Mouse (Mus musculus) ES-E14 (cell line): ENCODE results near the gene Lrrc23. TPM values are rescaled to one million over a fixed set of nuclear protein-coding genes. Genes with fewer than 3 reads are reported as not detected.
A peak's percentile ranks its signal among the peaks of the same experiment; 100 is the strongest.

Experiments
- DNase-seq: peaks from one replicate; pipeline ENCODE4 v3.0.0-alpha.2; 2013; ENCODE audit warnings: low read depth, low spot score
- H3K27ac ChIP-seq: 2 replicates; pipeline ENCODE4 v1.5.1; 2012; ENCODE audit warnings: low read depth, mild to moderate bottlenecking, low read length, moderate library complexity, mixed read lengths; ENCODE audit not compliant: poor library complexity, insufficient read depth, severe bottlenecking
- H3K36me3 ChIP-seq: 2 replicates; pipeline ENCODE4 v1.6.1; 2012; ENCODE audit warnings: mild to moderate bottlenecking, low read length, moderate library complexity, mixed read lengths; ENCODE audit not compliant: control insufficient read depth, poor library complexity, insufficient read depth, severe bottlenecking
- H3K4me1 ChIP-seq, 2 experiments: fragments of 150-350 bp in 1 of 2; sonication (generic) in 1 of 2; 2 replicates each; pipeline ENCODE4 v1.6.1; 2012; ENCODE audit warnings: low read length in 2 of 2, mild to moderate bottlenecking in 1 of 2, mixed read lengths in 1 of 2; ENCODE audit not compliant: control insufficient read depth in 2 of 2, insufficient read depth in 2 of 2, poor library complexity in 1 of 2
- H3K4me3 ChIP-seq, 2 experiments: fragments of 150-350 bp in 1 of 2; sonication (generic) in 1 of 2; 2 replicates each; pipeline ENCODE4 v1.5.1; 2012; ENCODE audit warnings: low read length in 2 of 2, low read depth in 1 of 2, mild to moderate bottlenecking in 1 of 2, mixed read lengths in 1 of 2; ENCODE audit not compliant: insufficient read depth in 1 of 2, poor library complexity in 1 of 2, severe bottlenecking in 1 of 2
- H3K9ac ChIP-seq: 2 replicates; pipeline ENCODE4 v1.6.1; 2012; ENCODE audit warnings: low read depth, mild to moderate bottlenecking, low read length, mixed read lengths; ENCODE audit not compliant: poor library complexity, insufficient read depth, severe bottlenecking
- H3K9me3 ChIP-seq: fragments of 150-350 bp; sonication (generic); 2 replicates; pipeline ENCODE4 v1.6.1; 2012; ENCODE audit warnings: low read depth, mild to moderate bottlenecking, low read length; ENCODE audit not compliant: control insufficient read depth, insufficient read depth
- CHD2 ChIP-seq: IDR thresholded peaks from 2 replicates; pipeline ENCODE4 v1.6.1; 2014; ENCODE audit warnings: mild to moderate bottlenecking, low read depth, low read length, inconsistent platforms
- HCFC1 ChIP-seq: IDR thresholded peaks from 2 replicates; pipeline ENCODE4 v1.6.1; 2012; ENCODE audit warnings: low read length, inconsistent platforms, borderline replicate concordance; ENCODE audit not compliant: insufficient read depth
- MAFK ChIP-seq: IDR thresholded peaks from 2 replicates; pipeline ENCODE4 v1.6.1; 2014; ENCODE audit warnings: mild to moderate bottlenecking, low read depth, low read length, inconsistent platforms; ENCODE audit not compliant: insufficient read depth
- ZC3H11A ChIP-seq: IDR thresholded peaks from 2 replicates; pipeline ENCODE4 v1.6.1; 2012; ENCODE audit warnings: low read depth, mild to moderate bottlenecking, inconsistent platforms, low read length, borderline replicate concordance
- ZNF384 ChIP-seq: IDR thresholded peaks from 2 replicates; pipeline ENCODE4 v1.6.1; 2012; ENCODE audit warnings: low read depth, low read length, inconsistent platforms
- in situ Hi-C, 2 experiments: fragments of 600-800 bp; cut with MboI; formaldehyde crosslinking; loops; one replicate each; pipeline ENCODE4 v1.15.1; 2025; ENCODE audit warnings: low sequenced_read_pairs in 2 of 2, inconsistent platforms in 1 of 2; ENCODE audit not compliant: unreplicated experiment in 2 of 2
- total RNA-seq: library from RNA; depleted of rRNA; stranded (reverse); fragments of 300-350 nt; gene quantifications from 2 replicates; pipeline ENCODE4 v1.2.3, GENCODE M21; 2012; rRNA removed

The Lrrc23 gene
- 0.37 TPM in 1 of 2 replicates, not detected in the other for total RNA-seq

DNA sequence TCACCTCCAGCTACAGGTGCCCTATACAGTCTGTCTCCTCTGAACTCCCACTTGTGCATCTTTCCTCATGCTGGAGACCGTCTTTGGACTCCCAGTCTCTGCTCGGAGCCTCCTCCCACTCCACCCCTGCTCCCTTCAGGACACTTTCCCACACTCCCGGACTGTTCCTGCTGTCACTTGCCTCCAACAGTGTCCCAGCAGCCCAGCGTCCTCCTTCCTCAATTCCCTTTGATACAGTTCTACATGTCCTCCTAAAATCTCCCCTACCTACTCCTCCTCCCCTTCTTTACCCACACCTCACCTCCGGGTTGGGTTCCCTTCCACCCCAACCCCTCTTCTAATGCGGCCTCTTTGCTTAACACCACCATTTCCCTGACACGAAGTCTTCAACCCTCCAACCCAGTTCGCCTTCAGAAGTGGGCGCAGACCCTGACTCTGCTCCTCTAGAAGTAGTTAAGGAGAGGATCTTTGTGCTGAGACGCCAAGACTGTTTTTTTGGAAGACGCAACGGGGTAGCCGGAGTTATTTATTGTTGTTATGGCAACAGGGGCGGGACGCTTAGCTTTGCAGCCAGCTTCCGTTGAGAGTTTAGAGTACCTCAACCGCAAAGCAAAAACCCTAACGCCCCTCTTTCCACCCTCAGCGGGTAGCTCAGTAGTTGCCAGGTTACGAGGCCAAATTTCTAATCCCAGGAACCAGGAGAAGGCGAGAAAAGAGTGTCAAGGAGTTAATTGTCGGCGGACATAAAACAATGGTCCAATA, at the start of gene Lrrc23:
Gene Lrrc23, minus strand, starts transcription at position 506 of the 762 bp plus-strand sequence.
- DNase-seq: no peak
- Histone ChIP-seq H3K9me3 (no peaks in the 10 kb centered on the region), H3K36me3 (no peaks in the 10 kb centered on the region), H3K27ac (no peak within 1 kb of the TSS), H3K4me1 (peaks cover 3 to 8% of the 10 kb centered on the region in 2 experiments; a peak in 3 of 4 replicates), H3K9ac (no peak within 1 kb of the TSS), H3K4me3 (peak within 1 kb of the TSS; percentile 9 to 19; a peak in 3 of 4 replicates)
- in situ Hi-C loops: no loop called here
- TF ChIP-seq ZNF384 (no peak), MAFK (no peak), ZC3H11A (no peak), CHD2 (no peak), HCFC1 (no peak)

DNA sequence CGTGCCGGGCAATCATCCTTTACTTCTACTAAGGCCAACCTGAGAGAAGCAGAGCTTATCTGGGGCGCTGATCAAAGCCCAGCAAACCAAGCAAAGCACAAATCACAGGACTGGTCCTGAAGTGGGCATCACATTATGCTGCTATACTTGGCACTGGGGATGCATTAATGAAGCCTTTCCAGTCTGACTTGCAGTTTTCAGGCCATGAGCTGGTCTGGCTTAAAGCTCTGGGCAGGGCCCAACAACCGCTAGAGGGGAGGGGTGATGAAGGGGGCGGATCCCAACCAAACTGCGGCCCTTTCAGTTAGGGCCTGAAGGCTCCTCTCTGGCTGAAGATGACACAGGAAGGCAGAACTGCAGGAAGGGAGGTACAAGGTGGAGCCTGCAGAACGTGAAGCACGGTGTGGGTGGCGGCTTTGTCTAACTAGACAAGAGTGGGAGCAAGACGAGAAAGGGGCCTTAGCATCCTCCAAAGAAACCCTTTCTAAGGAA, 48.6 kb upstream of the Lrrc23 start:
- peak overlapping the region; percentile 83 to 90 for H3K4me3 ChIP-seq
- peak overlapping the region; percentile 44; the same call in 1 of the 2 replicates for H3K27ac ChIP-seq
- in situ Hi-C loops: no loop called here
- H3K4me1 ChIP-seq: peaks cover 2% of the 10 kb centered on the region in 2 experiments; a peak in 2 of 4 replicates
- H3K36me3 ChIP-seq: peaks cover 42% of the 10 kb centered on the region
- peak; percentile 60 for DNase-seq
- no peaks in the 10 kb centered on the region for H3K9me3 ChIP-seq
- TF ChIP-seq CHD2 (no peak), HCFC1 (no peak), MAFK (no peak), ZC3H11A (no peak), ZNF384 (no peak)
- H3K9ac ChIP-seq: peak overlapping the region; percentile 71

DNA sequence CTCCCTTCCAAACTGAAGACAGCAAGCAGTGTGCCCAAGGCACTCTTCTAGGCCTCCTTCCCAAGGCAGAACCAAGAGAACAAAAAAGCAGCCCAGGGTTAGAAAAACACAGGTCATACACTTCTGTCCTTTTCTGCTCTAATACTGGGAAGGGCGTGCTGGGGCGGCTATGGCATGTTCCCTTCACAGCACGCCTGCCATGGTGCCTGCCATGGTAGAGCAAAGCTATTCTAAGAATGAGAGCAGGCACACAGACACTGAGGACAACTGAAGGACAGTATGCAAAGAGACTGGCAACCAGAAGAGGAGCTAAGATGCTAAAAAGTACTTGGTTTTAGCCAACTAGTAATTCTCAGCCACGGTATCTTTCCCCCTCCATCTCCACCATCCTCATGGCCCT, 42.5 kb upstream of the Lrrc23 start:
- TF ChIP-seq HCFC1 (no peak), ZC3H11A (no peak), MAFK (no peak), CHD2 (no peak), ZNF384 (no peak)
- Histone ChIP-seq H3K4me1 (no peaks in the 10 kb centered on the region), H3K4me3 (no peak overlapping the region), H3K27ac (no peak overlapping the region), H3K9ac (no peak overlapping the region), H3K36me3 (peaks cover 72% of the 10 kb centered on the region), H3K9me3 (no peaks in the 10 kb centered on the region)
- in situ Hi-C loops: no loop called here
- no peak for DNase-seq

DNA sequence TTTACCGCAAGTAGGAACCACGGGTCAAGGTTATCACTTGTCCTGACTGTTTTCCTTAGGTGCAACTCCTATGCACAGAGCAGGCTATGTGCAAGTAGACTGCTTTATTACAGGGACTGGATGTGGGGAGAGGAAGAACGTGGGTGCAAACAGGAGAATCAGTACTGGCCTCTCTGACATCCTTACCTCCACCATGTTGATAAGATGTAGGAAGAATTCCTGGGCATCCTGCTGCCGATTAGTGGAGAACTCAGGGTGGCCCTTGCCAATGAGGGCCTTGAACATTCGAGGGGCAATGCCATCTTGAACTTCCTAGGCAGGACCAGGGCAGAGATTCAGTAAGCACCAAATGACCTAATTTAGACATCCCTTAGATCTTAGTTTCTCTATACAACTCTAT, 41.4 kb upstream of the Lrrc23 start:
- no peak for TF ChIP-seq HCFC1
- no peak for TF ChIP-seq ZNF384
- no peak for TF ChIP-seq CHD2
- no peak for TF ChIP-seq ZC3H11A
- no peak for TF ChIP-seq MAFK
- in situ Hi-C loops: no loop called here
- no peak for DNase-seq
- Histone ChIP-seq H3K27ac (no peak overlapping the region), H3K9ac (no peak overlapping the region), H3K36me3 (peaks cover 79% of the 10 kb centered on the region), H3K4me1 (no peaks in the 10 kb centered on the region), H3K4me3 (no peak overlapping the region), H3K9me3 (no peaks in the 10 kb centered on the region)
